Mouse (Mus musculus) cerebellum, adult 2 months (tissue): ENCODE measurements around the gene Nbeal2. TPM values are rescaled to one million over a fixed set of nuclear protein-coding genes. Genes with fewer than 3 reads are reported as not detected.

Experiments used
- DNase-seq, 2 experiments: peaks; one replicate each; pipeline ENCODE4 v3.0.0; 2021
- H3K27ac ChIP-seq: fragments of 200-500 bp; 2 replicates; pipeline ENCODE4 v1.5.1; 2012; ENCODE audit warnings: low read length, control low read depth, inconsistent platforms; ENCODE audit not compliant: insufficient read depth
- H3K27me3 ChIP-seq: fragments of 200-500 bp; 2 replicates; pipeline ENCODE4 v1.6.1; 2012; ENCODE audit warnings: inconsistent platforms, mild to moderate bottlenecking, low read length, moderate library complexity; ENCODE audit not compliant: control insufficient read depth, insufficient read depth
- H3K4me1 ChIP-seq: fragments of 200-500 bp; 2 replicates; pipeline ENCODE4 v1.6.1; 2011; ENCODE audit warnings: low read length; ENCODE audit not compliant: control insufficient read depth, insufficient read depth
- H3K4me3 ChIP-seq: fragments of 200-500 bp; replicated peaks from 2 replicates; pipeline ENCODE3; 2011; ENCODE audit warnings: mild to moderate bottlenecking, low read depth, low read length, control low read depth; ENCODE audit not compliant: insufficient read depth
- CTCF ChIP-seq: fragments of 200-500 bp; IDR thresholded peaks from 2 replicates; pipeline ENCODE4 v1.5.1; 2011; ENCODE audit warnings: low read depth, mild to moderate bottlenecking, control low read depth, low read length, moderate library complexity, borderline replicate concordance; ENCODE audit not compliant: insufficient read depth
- POLR2A ChIP-seq: fragments of 200-500 bp; IDR thresholded peaks from 2 replicates; pipeline ENCODE4 v1.6.1; 2011; ENCODE audit warnings: low read length, control low read depth, borderline replicate concordance; ENCODE audit not compliant: insufficient read depth
- WGBS: fragments of 180-500 bp; shearing (Covaris S2); methylation state at CpG from one replicate; pipeline ENCODE4 v1.1.7; 2018; 5-methylcytosine and 5-hydroxymethylcytosine counted together
- polyA plus RNA-seq: library from polyadenylated mRNA; depleted of rRNA; stranded (reverse); fragments of >200 nt; gene quantifications from 2 replicates; pipeline ENCODE4 v1.2.3, GENCODE M21; 2012; rRNA removed

Gene Nbeal2
- 16.8 and 19.1 TPM in 2 replicates for polyA plus RNA-seq

- Histone ChIP-seq H3K4me3 (peak within 1 kb of the TSS; percentile 54), H3K27me3 (no peaks in the 10 kb centered on the region), H3K4me1 (peaks cover 17% of the 10 kb centered on the region), H3K27ac (peak within 1 kb of the TSS; percentile 17; the same call in 1 of the 2 replicates)
- TF ChIP-seq CTCF, result no peak
- peak; percentile 52; the same call in 1 of the 2 replicates for TF ChIP-seq POLR2A
- DNase-seq, result peak; percentile 89 to 90
- WGBS, result under 1% methylated on average over 70 of the region's 75 CpGs
Observed at GRCm38 (mm10) chr9:110653655-110654461, at the start of gene Nbeal2. Gene Nbeal2, minus strand, starts transcription at chr9:110654161.

- WGBS, result 30% methylated on average over 1 of the region's 1 CpGs
- no peaks in the 10 kb centered on the region for H3K27me3 ChIP-seq
Observed at GRCm38 (mm10) chr9:110702848-110703247, 48.9 kb upstream of the Nbeal2 start.

GRCm38 (mm10) chr9:110701114-110702032 lies 47.4 kb upstream of the Nbeal2 start:
- TF ChIP-seq POLR2A (no peak), CTCF (no peak)
- no peak for DNase-seq
- H3K4me1 ChIP-seq, result peaks cover 31% of the 10 kb centered on the region
- no peaks in the 10 kb centered on the region for H3K27me3 ChIP-seq
- no peak overlapping the region for H3K4me3 ChIP-seq
- H3K27ac ChIP-seq, result no peak overlapping the region
- WGBS, result 79% methylated on average over 12 of the region's 12 CpGs

More at GRCm38 (mm10) chr9:110702848-110703247, 48.9 kb upstream of the Nbeal2 start:
- no peak overlapping the region for H3K4me3 ChIP-seq
- no peak overlapping the region for H3K27ac ChIP-seq
- TF ChIP-seq POLR2A (no peak), CTCF (no peak)
- no peak for DNase-seq
- peaks cover 23% of the 10 kb centered on the region for H3K4me1 ChIP-seq

GRCm38 (mm10) chr9:110699574-110699973 lies 45.6 kb upstream of the Nbeal2 start:
- DNase-seq, result no peak
- no peak overlapping the region for H3K27ac ChIP-seq
- TF ChIP-seq POLR2A (no peak), CTCF (no peak)
- H3K4me3 ChIP-seq, result no peak overlapping the region
- peaks cover 32% of the 10 kb centered on the region for H3K4me1 ChIP-seq
- WGBS, result 95% methylated on average over 3 of the region's 3 CpGs
- no peaks in the 10 kb centered on the region for H3K27me3 ChIP-seq

GRCm38 (mm10) chr9:110697465-110697864 lies 43.5 kb upstream of the Nbeal2 start:
- no peak overlapping the region for H3K4me3 ChIP-seq
- H3K4me1 ChIP-seq, result peaks cover 18% of the 10 kb centered on the region
- no peaks in the 10 kb centered on the region for H3K27me3 ChIP-seq
- H3K27ac ChIP-seq, result peak overlapping the region; percentile 61
- no peak for DNase-seq
- 10% methylated on average over 3 of the region's 3 CpGs for WGBS
- no peak for TF ChIP-seq POLR2A
- no peak for TF ChIP-seq CTCF

GRCm38 (mm10) chr9:110696427-110696826 lies 42.5 kb upstream of the Nbeal2 start:
- DNase-seq, result no peak
- no peak for TF ChIP-seq CTCF
- TF ChIP-seq POLR2A, result no peak
- Histone ChIP-seq H3K4me3 (no peak overlapping the region), H3K27ac (no peak overlapping the region), H3K27me3 (no peaks in the 10 kb centered on the region), H3K4me1 (peaks cover 18% of the 10 kb centered on the region)
- 77% methylated on average over 5 of the region's 5 CpGs for WGBS

GRCm38 (mm10) chr9:110695165-110695755 lies 41.3 kb upstream of the Nbeal2 start:
- WGBS, result 83% methylated on average over 4 of the region's 4 CpGs

More at GRCm38 (mm10) chr9:110695165-110695755, 41.3 kb upstream of the Nbeal2 start:
- Histone ChIP-seq H3K27ac (no peak overlapping the region), H3K4me3 (no peak overlapping the region), H3K4me1 (peaks cover 18% of the 10 kb centered on the region), H3K27me3 (no peaks in the 10 kb centered on the region)
- no peak for TF ChIP-seq POLR2A
- no peak for TF ChIP-seq CTCF
- DNase-seq, result no peak
